10 mouse cellular contexts compared by ENCODE assay signal in genomic region chr15:85611701-85612520, GRCm38 (mm10). TPM values are rescaled to one million over a fixed set of nuclear protein-coding genes. Genes with fewer than 3 reads are reported as not detected.
DNase-seq lines count a peak whose midpoint lies in the region; ATAC-seq lines count a peak whose summit lies in the region.
"Had no signal": no experiment of that assay in that cellular context is flagged by ENCODE, and none has a peak within 500 bp of the region (broad histone marks: within the 10 kb centered on the region; RNA-seq: fewer than 3 reads in every experiment).

No protein-coding gene starts in this region.

- WGBS in hindbrain, embryonic 15.5 days = 67% methylated on average over 16 of the region's 16 CpGs
- WGBS in hindbrain, embryonic 11.5 days = 83% methylated on average over 16 of the region's 16 CpGs

- peaks cover 40% of the 10 kb centered on the region for H3K4me1 ChIP-seq in hindbrain, embryonic 15.5 days (replicated peaks)
- H3K4me1 ChIP-seq in hindbrain, embryonic 11.5 days (replicated peaks; ENCODE audit: control insufficient read depth, insufficient read depth, low read length) = 0 out of 2 replicates have a peak, but pooled peaks cover 4% of the 10 kb centered on the region
- peaks cover 19% of the 10 kb centered on the region for H3K4me1 ChIP-seq in brown adipose tissue, adult 24 weeks (ENCODE audit: control insufficient read depth, insufficient read depth, insufficient read length, low read length)

- no peak overlapping the region for H3K9ac ChIP-seq in hindbrain, embryonic 15.5 days
- H3K9ac ChIP-seq in hindbrain, embryonic 11.5 days (ENCODE audit: low read depth, low read length) = no peak overlapping the region
- H3K9ac ChIP-seq: midbrain, embryonic 12.5 days had no signal

- ATAC-seq in hindbrain, embryonic 15.5 days (ENCODE audit: low FRiP score, low read depth) = no peak
- ATAC-seq in hindbrain, embryonic 11.5 days (ENCODE audit: low FRiP score) = no peak

- no peak overlapping the region for H3K4me2 ChIP-seq in hindbrain, embryonic 15.5 days
- H3K4me2 ChIP-seq in hindbrain, embryonic 11.5 days (replicated peaks; ENCODE audit: low read depth, low read length) = no peak overlapping the region
- H3K4me2 ChIP-seq: midbrain, embryonic 12.5 days had no signal

- intact Hi-C loops in gastrocnemius, postnatal 14 days (cut with DNase I; ENCODE audit: low total_unique reads) = loop anchor here (2.0 kb wide), 1 partner anchor 97 kb away; no protein-coding TSS in a partner anchor

- H3K9me3 ChIP-seq in hindbrain, embryonic 15.5 days = no peaks in the 10 kb centered on the region
- H3K9me3 ChIP-seq in hindbrain, embryonic 11.5 days (ENCODE audit: control insufficient read depth, low read length) = no peaks in the 10 kb centered on the region
- H3K9me3 ChIP-seq: midbrain, embryonic 12.5 days had no signal

- no peak for DNase-seq in hindbrain, embryonic 11.5 days (ENCODE audit: low spot score)
- DNase-seq in gastrocnemius, postnatal 14 days = peak; percentile 83
- peak; percentile 61 for DNase-seq in kidney, adult 9 months
- peak; percentile 87 for DNase-seq in lung, postnatal 36 days
- DNase-seq in thymus, postnatal 25 days = no peak
- no peak for DNase-seq in retina, postnatal 1 day

- H3K36me3 ChIP-seq in hindbrain, embryonic 15.5 days = no peaks in the 10 kb centered on the region
- no peaks in the 10 kb centered on the region for H3K36me3 ChIP-seq in hindbrain, embryonic 11.5 days (ENCODE audit: control insufficient read depth, insufficient read depth, low read length)
- H3K36me3 ChIP-seq: midbrain, embryonic 12.5 days had no signal

- no peaks in the 10 kb centered on the region; the same call in 1 of the 2 replicates for H3K27me3 ChIP-seq in hindbrain, embryonic 15.5 days
- peaks cover 18% of the 10 kb centered on the region for H3K27me3 ChIP-seq in hindbrain, embryonic 11.5 days (ENCODE audit: control insufficient read depth, insufficient read depth, low read length)

- H3K27ac ChIP-seq in hindbrain, embryonic 15.5 days (replicated peaks) = peak overlapping the region; percentile 58
- no peak overlapping the region for H3K27ac ChIP-seq in hindbrain, embryonic 11.5 days (ENCODE audit: low read depth, low read length)
- H3K27ac ChIP-seq in brown adipose tissue, adult 24 weeks (replicated peaks; ENCODE audit: low read depth, low read length) = peak overlapping the region; percentile 99

- H3K4me3 ChIP-seq in hindbrain, embryonic 15.5 days = no peak overlapping the region
- no peak overlapping the region for H3K4me3 ChIP-seq in hindbrain, embryonic 11.5 days (ENCODE audit: low read depth, low read length)
- no peak overlapping the region for H3K4me3 ChIP-seq in brown adipose tissue, adult 24 weeks (ENCODE audit: insufficient read depth, low read depth, low read length)
- H3K4me3 ChIP-seq: midbrain, embryonic 12.5 days had no signal

RNA-seq across cellular contexts. Expression of gene Wnt7b, which starts 29.6 kb away (rescaled TPM):
- polyA plus RNA-seq in hindbrain, embryonic 15.5 days (2015; fragmentation: Nextera tagmentation; extraction: Ambion mirVana) = 28.8 and 42.8 TPM in 2 replicates
- polyA plus RNA-seq in hindbrain, embryonic 11.5 days (2014; fragmentation: Nextera tagmentation; extraction: Ambion mirVana) = 61.6 and 79.7 TPM in 2 replicates
- polyA plus RNA-seq in brown adipose tissue, adult 24 weeks (2012; ENCODE audit: insufficient read depth, insufficient read length, missing spikeins) = not detected in 2 replicates
- under 1 TPM; 0.09 to 0.12 TPM for total RNA-seq in gastrocnemius, postnatal 14 days (2021)
- total RNA-seq: MEL had no signal

Comparison
In these comparisons a context has a peak if more than half of its experiments do, and no peak if none do; other contexts are left out.
1. DNase-seq: peak in gastrocnemius, postnatal 14 days (single experiment), kidney, adult 9 months (single experiment) and lung, postnatal 36 days (single experiment); none in hindbrain, embryonic 11.5 days (single experiment), thymus, postnatal 25 days (single experiment) and retina, postnatal 1 day (single experiment).
2. RNA of gene Wnt7b, which starts 29.6 kb away (polyA plus RNA-seq): 61.6 to 79.7 TPM in hindbrain, embryonic 11.5 days and 28.8 to 42.8 TPM in hindbrain, embryonic 15.5 days; not detected in brown adipose tissue, adult 24 weeks; every median in the first group is over 10 times any median in the second.